Mouse (Mus musculus) lung, postnatal 0 days (tissue): ENCODE results near the gene Zfp58. TPM values are rescaled to one million over a fixed set of nuclear protein-coding genes. Genes with fewer than 3 reads are reported as not detected.

Experiments used
- ATAC-seq: fragments of 200-750 bp; cut with Nextera tagmentation; 2 replicates; pipeline ENCODE4 v1.8.0; 2017; ENCODE audit warnings: moderate library complexity
- DNase-seq: peaks from one replicate; pipeline ENCODE4 v3.0.0-alpha.2; 2016; ENCODE audit warnings: low spot score
- H3K27ac ChIP-seq: fragments of 300-500 bp; sonication (generic); 2 replicates; pipeline ENCODE4 v1.5.1; 2014; ENCODE audit warnings: antibody characterized with exemption, mild to moderate bottlenecking, low read length, mixed read lengths
- H3K27me3 ChIP-seq: fragments of 300-500 bp; sonication (generic); replicated peaks from 2 replicates; pipeline ENCODE4 v1.6.1; 2014; ENCODE audit warnings: low read length, mixed read lengths; ENCODE audit not compliant: insufficient read depth
- H3K36me3 ChIP-seq: fragments of 300-500 bp; sonication (generic); 2 replicates; pipeline ENCODE4 v1.6.1; 2014; ENCODE audit warnings: low read length, mixed read lengths; ENCODE audit not compliant: insufficient read depth
- H3K4me1 ChIP-seq: fragments of 300-500 bp; sonication (generic); 2 replicates; pipeline ENCODE4 v1.6.1; 2014; ENCODE audit warnings: antibody characterized with exemption, low read depth, low read length, mixed read lengths; ENCODE audit not compliant: insufficient read depth
- H3K4me2 ChIP-seq: fragments of 300-500 bp; sonication (generic); replicated peaks from 2 replicates; pipeline ENCODE4 v1.6.1; 2014; ENCODE audit warnings: low read depth, mild to moderate bottlenecking, low read length, moderate library complexity, mixed read lengths
- H3K4me3 ChIP-seq: fragments of 300-500 bp; sonication (generic); 2 replicates; pipeline ENCODE4 v1.5.1; 2014; ENCODE audit warnings: low read depth, low read length
- H3K9ac ChIP-seq: fragments of 300-500 bp; sonication (generic); replicated peaks from 2 replicates; pipeline ENCODE4 v1.6.1; 2014; ENCODE audit warnings: low read depth, mild to moderate bottlenecking
- H3K9me3 ChIP-seq: fragments of 300-500 bp; sonication (generic); 2 replicates; pipeline ENCODE4 v1.6.1; 2016; ENCODE audit warnings: low read length, mixed read lengths
- CTCF ChIP-seq: IDR thresholded peaks from 2 replicates; pipeline ENCODE4 v1.5.1; 2016; ENCODE audit warnings: antibody characterized with exemption, mild to moderate bottlenecking
- EP300 ChIP-seq: IDR thresholded peaks from 2 replicates; pipeline ENCODE4 v1.6.1; 2016; ENCODE audit warnings: antibody characterized with exemption, mild to moderate bottlenecking, control low read depth
- WGBS: fragments of 180-500 bp; shearing (Covaris S2); extraction: QIAGEN DNeasy Blood & Tissue Kit; methylation state at CpG from one replicate; pipeline ENCODE4 v1.1.7; 2014; 5-methylcytosine and 5-hydroxymethylcytosine counted together
- polyA plus RNA-seq: library from polyadenylated mRNA; unstranded; fragments of >200 nt; fragmentation: Nextera tagmentation; extraction: Ambion mirVana; gene quantifications from 2 replicates; pipeline ENCODE4 v1.2.1, GENCODE M21; 2015

Zfp58 gene
- polyA plus RNA-seq, 1 experiment from 2014 or later: 6.8 TPM

DNA sequence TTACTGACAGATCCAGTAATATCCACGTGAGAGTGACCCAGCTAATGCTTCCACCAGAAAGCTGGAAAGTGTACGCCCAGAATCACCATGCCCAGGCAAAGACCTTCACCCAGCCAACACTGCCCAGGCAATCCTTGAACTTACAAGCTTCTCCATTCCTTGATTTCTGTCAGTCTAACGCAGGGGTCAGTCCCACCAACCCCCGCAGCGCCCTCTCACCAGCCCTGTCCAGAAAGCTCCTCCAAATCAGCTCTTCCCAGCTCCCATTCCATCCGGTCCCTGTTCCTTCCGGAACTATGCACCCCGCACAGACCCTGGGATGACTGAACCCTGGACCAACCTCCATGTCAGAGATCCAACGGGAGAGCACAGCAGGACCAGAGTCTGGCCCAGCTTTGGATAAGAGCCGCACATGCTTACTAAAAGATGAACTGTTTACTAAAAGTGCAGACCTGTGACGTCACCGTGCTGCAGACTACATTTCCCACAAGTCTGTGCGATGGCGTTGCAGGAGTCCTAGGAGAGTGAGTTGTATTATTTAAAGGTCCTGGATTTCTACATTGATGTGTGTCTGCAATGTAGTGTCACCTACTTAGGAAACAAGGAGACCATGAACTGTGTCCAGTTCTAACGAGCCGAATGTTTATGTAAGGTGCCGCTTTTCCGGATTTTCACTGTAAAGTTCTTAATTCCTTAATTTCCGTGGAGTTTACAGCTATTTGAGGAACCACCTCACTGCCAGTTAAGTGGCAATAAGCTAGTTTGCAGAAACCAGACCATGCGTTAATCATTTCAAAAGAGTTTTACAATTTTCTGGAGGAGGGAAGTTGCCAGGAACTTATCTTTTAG, 49.0 kb downstream of the Zfp58 start, which contains the start of gene Zfp874a:
Gene Zfp874a, minus strand, starts transcription at position 453 of the 849 bp plus-strand sequence.
- TF ChIP-seq EP300 (peak; percentile 41), CTCF (no peak)
- under 1% methylated on average over 20 of the region's 20 CpGs for WGBS

More for the DNA sequence above, 49.0 kb downstream of the Zfp58 start, which contains the start of gene Zfp874a:
- Histone ChIP-seq H3K9ac (peak within 1 kb of the TSS; percentile 30), H3K4me1 (no peaks in the 10 kb centered on the region), H3K36me3 (peaks cover 9% of the 10 kb centered on the region), H3K27me3 (no peaks in the 10 kb centered on the region), H3K27ac (peak within 1 kb of the TSS; percentile 68), H3K4me3 (peak within 1 kb of the TSS; percentile 53), H3K4me2 (peak within 1 kb of the TSS; percentile 60), H3K9me3 (no peaks in the 10 kb centered on the region)
- ATAC-seq (peak; percentile 98), DNase-seq (peak; percentile 96)

Other genes with a start within 250 kb of the Zfp58 start
- gene Zfp458, start 222.1 kb downstream of the Zfp58 start, polyA plus RNA-seq: 1.00 and 1.1 TPM in 2 replicates
- gene Zfp457, start 194.1 kb downstream of the Zfp58 start, polyA plus RNA-seq: 0.40 and 0.62 TPM in 2 replicates
- gene Zfp595, start 168.0 kb downstream of the Zfp58 start, polyA plus RNA-seq: 1.5 TPM in 2 replicates
- 0.57 TPM in 1 of 2 replicates, not detected in the other for gene Gm28044, start 140.0 kb downstream of the Zfp58 start, polyA plus RNA-seq
- gene Zfp953, start 139.9 kb downstream of the Zfp58 start, polyA plus RNA-seq: 0.80 and 0.82 TPM in 2 replicates
- gene Gm28041, start 124.8 kb downstream of the Zfp58 start, polyA plus RNA-seq: 0.43 TPM in 1 of 2 replicates, not detected in the other
- 1.3 and 1.5 TPM in 2 replicates for gene Zfp456, start 124.7 kb downstream of the Zfp58 start, polyA plus RNA-seq
- 5.3 and 6.7 TPM in 2 replicates for gene Zfp429, start 100.7 kb downstream of the Zfp58 start, polyA plus RNA-seq
- gene Zfp459, start 79.1 kb downstream of the Zfp58 start, polyA plus RNA-seq: 0.35 and 0.55 TPM in 2 replicates
- 7.9 and 8.8 TPM in 2 replicates for gene Zfp874a, start 48.9 kb downstream of the Zfp58 start, polyA plus RNA-seq
- 3.4 and 4.4 TPM in 2 replicates for gene Zfp874b, start 16.3 kb downstream of the Zfp58 start, polyA plus RNA-seq
- 0.12 and 0.39 TPM in 2 replicates for gene Gm26965, start 25.6 kb upstream of the Zfp58 start, polyA plus RNA-seq
- 33.8 and 40.5 TPM in 2 replicates for gene Zfp87, start 25.6 kb upstream of the Zfp58 start, polyA plus RNA-seq
- 5.5 and 6.7 TPM in 2 replicates for gene Zfp748, start 53.3 kb upstream of the Zfp58 start, polyA plus RNA-seq
- gene Zfp729b, start 109.2 kb upstream of the Zfp58 start, polyA plus RNA-seq: 2.9 and 3.4 TPM in 2 replicates
- gene Gm49345, start 137.2 kb upstream of the Zfp58 start, polyA plus RNA-seq: not detected in 2 replicates
- 1.9 and 2.4 TPM in 2 replicates for gene Zfp729a, start 137.2 kb upstream of the Zfp58 start, polyA plus RNA-seq
- gene Zfp738, start 186.5 kb upstream of the Zfp58 start, polyA plus RNA-seq: 5.8 and 8.1 TPM in 2 replicates
- gene Zfp65, start 228.6 kb upstream of the Zfp58 start, polyA plus RNA-seq: 2.3 and 2.7 TPM in 2 replicates